Mouse (Mus musculus): ENCODE measurements around the gene Ythdc1.

- no peak for TF ChIP-seq CTCF (IDR thresholded peaks at IDR 0.05; ENCODE audit: borderline replicate concordance, insufficient read depth, low read length)
- TF ChIP-seq POLR2A (IDR thresholded peaks at IDR 0.05; ENCODE audit: low read depth, low read length) = no peak
These were observed 11.8 kb upstream of the Ythdc1 start for GRCm38 (mm10) chr5:86792249-86792648.
